Comparison of ENCODE assay signal across 13 mouse cellular contexts in the genomic region with DNA sequence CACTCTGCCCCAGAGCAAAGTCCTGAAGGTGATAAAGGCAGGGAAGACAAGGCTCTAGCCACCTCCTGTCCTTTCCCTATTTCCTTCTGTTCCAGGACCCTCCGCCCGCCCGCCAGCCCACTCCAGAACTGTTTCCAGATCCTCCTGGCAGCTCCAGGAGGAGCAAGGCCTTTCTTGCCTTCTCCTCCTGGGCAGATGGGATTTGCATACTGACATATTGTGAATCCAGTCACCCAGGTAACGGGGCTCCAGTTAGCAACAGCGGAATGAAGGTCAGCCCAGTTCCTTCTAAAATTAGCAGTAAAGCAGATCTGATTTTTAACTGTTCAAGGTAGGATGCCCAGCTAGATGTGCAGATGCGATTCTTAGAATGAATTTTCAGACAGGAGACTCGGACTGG.
DNase-seq lines count a peak whose midpoint lies in the region; ATAC-seq and TF ChIP-seq lines count a peak whose summit lies in the region.
"Had no signal": no experiment of that assay in that cellular context is flagged by ENCODE, and none has a peak within 500 bp of the region (broad histone marks: within the 10 kb centered on the region; RNA-seq: fewer than 3 reads in every experiment).

No protein-coding gene starts in this region.

- no peaks in the 10 kb centered on the region for H3K36me3 ChIP-seq in heart, embryonic 10.5 days
- no peaks in the 10 kb centered on the region for H3K36me3 ChIP-seq in heart, embryonic 12.5 days
- no peaks in the 10 kb centered on the region for H3K36me3 ChIP-seq in midbrain, postnatal 0 days (ENCODE audit: insufficient read depth, low read length)
- no peaks in the 10 kb centered on the region for H3K36me3 ChIP-seq in intestine, embryonic 16.5 days (ENCODE audit: control insufficient read depth, insufficient read depth, low read length)
- H3K36me3 ChIP-seq: forebrain, embryonic 12.5 days had no signal

- WGBS in heart, embryonic 10.5 days, result 75% methylated on average over 7 of the region's 7 CpGs
- 79% methylated on average over 7 of the region's 7 CpGs for WGBS in heart, embryonic 12.5 days
- WGBS in midbrain, postnatal 0 days, result 48% methylated on average over 7 of the region's 7 CpGs
- 77% methylated on average over 7 of the region's 7 CpGs for WGBS in intestine, embryonic 16.5 days

- DNase-seq in heart, embryonic 10.5 days (ENCODE audit: low spot score), result no peak
- peak; percentile 35 to 53 for DNase-seq in right cerebral cortex, adult 2 months (ENCODE audit: low spot score in 2 of 2)
- DNase-seq in right cerebral cortex, postnatal 25 days, result no peak
- peak; percentile 39 for DNase-seq in cerebellum, adult 8-10 months
- peak; percentile 60 for DNase-seq in midbrain, postnatal 0 days (ENCODE audit: low spot score)
- DNase-seq in ovary, postnatal 36 days (ENCODE audit: low spot score), result no peak
- DNase-seq: thymus, adult 18-20 months had no signal

- no peaks in the 10 kb centered on the region for H3K27me3 ChIP-seq in heart, embryonic 10.5 days (ENCODE audit: insufficient read depth, poor library complexity, severe bottlenecking)
- no peaks in the 10 kb centered on the region for H3K27me3 ChIP-seq in heart, embryonic 12.5 days (replicated peaks)
- no peaks in the 10 kb centered on the region for H3K27me3 ChIP-seq in midbrain, postnatal 0 days (ENCODE audit: insufficient read depth, low read length)
- no peaks in the 10 kb centered on the region for H3K27me3 ChIP-seq in intestine, embryonic 16.5 days (replicated peaks; ENCODE audit: control insufficient read depth, insufficient read depth, low read length)
- H3K27me3 ChIP-seq: forebrain, embryonic 12.5 days had no signal

- H3K9me3 ChIP-seq in heart, embryonic 10.5 days, result no peaks in the 10 kb centered on the region
- no peaks in the 10 kb centered on the region for H3K9me3 ChIP-seq in heart, embryonic 12.5 days (replicated peaks)
- no peaks in the 10 kb centered on the region for H3K9me3 ChIP-seq in midbrain, postnatal 0 days (ENCODE audit: low read length)
- no peaks in the 10 kb centered on the region for H3K9me3 ChIP-seq in intestine, embryonic 16.5 days (ENCODE audit: control insufficient read depth, low read length)
- H3K9me3 ChIP-seq: forebrain, embryonic 12.5 days; G1E had no signal

- H3K4me1 ChIP-seq in heart, embryonic 10.5 days, result peaks cover 27% of the 10 kb centered on the region
- H3K4me1 ChIP-seq in heart, embryonic 12.5 days (replicated peaks), result peaks cover 36% of the 10 kb centered on the region
- peaks cover 9% of the 10 kb centered on the region; the same call in 1 of the 2 replicates for H3K4me1 ChIP-seq in midbrain, postnatal 0 days (ENCODE audit: insufficient read depth, low read length)
- no peaks in the 10 kb centered on the region; the same call in 1 of the 2 replicates for H3K4me1 ChIP-seq in intestine, embryonic 16.5 days (ENCODE audit: control insufficient read depth, insufficient read depth, low read length)

- no peak overlapping the region for H3K9ac ChIP-seq in heart, embryonic 12.5 days
- no peak overlapping the region for H3K9ac ChIP-seq in midbrain, postnatal 0 days (replicated peaks; ENCODE audit: low read length, poor library complexity, severe bottlenecking)
- no peak overlapping the region for H3K9ac ChIP-seq in intestine, embryonic 16.5 days (ENCODE audit: low read depth, low read length)
- H3K9ac ChIP-seq: forebrain, embryonic 12.5 days had no signal

- H3K4me2 ChIP-seq in heart, embryonic 12.5 days, result no peak overlapping the region
- H3K4me2 ChIP-seq in midbrain, postnatal 0 days (ENCODE audit: low read depth, low read length, poor library complexity, severe bottlenecking), result no peak overlapping the region
- no peak overlapping the region for H3K4me2 ChIP-seq in intestine, embryonic 16.5 days (ENCODE audit: low read depth, low read length)
- H3K4me2 ChIP-seq: forebrain, embryonic 12.5 days; liver, embryonic 11.5 days had no signal

- H3K27ac ChIP-seq in heart, embryonic 10.5 days, result peak overlapping the region; percentile 47; the same call in 1 of the 2 replicates
- H3K27ac ChIP-seq in heart, embryonic 12.5 days (ENCODE audit: poor library complexity, severe bottlenecking), result no peak overlapping the region
- peak overlapping the region; percentile 55 for H3K27ac ChIP-seq in midbrain, postnatal 0 days (ENCODE audit: low read depth, low read length)
- no peak overlapping the region for H3K27ac ChIP-seq in intestine, embryonic 16.5 days (ENCODE audit: low read length)
- H3K27ac ChIP-seq: forebrain, embryonic 12.5 days; macrophage had no signal

- no peak overlapping the region for H3K4me3 ChIP-seq in heart, embryonic 10.5 days
- H3K4me3 ChIP-seq in heart, embryonic 12.5 days, result no peak overlapping the region
- H3K4me3 ChIP-seq in midbrain, postnatal 0 days (ENCODE audit: low read depth, low read length), result no peak overlapping the region
- no peak overlapping the region for H3K4me3 ChIP-seq in intestine, embryonic 16.5 days (ENCODE audit: low read length)
- H3K4me3 ChIP-seq: forebrain, embryonic 12.5 days had no signal

- no peak for TF ChIP-seq CTCF in midbrain, postnatal 0 days (IDR thresholded peaks at IDR 0.05)

- no peak for ATAC-seq in heart, embryonic 12.5 days (ENCODE audit: insufficient number of reproducible peaks, low FRiP score)
- no peak for ATAC-seq in midbrain, postnatal 0 days (ENCODE audit: low FRiP score)
- no peak for ATAC-seq in intestine, embryonic 16.5 days

Comparison
In these comparisons a context has a peak if more than half of its experiments do, and no peak if none do; other contexts are left out.
1. DNase-seq: peak in right cerebral cortex, adult 2 months (2 of 2), cerebellum, adult 8-10 months (single experiment) and midbrain, postnatal 0 days (single experiment); none in heart, embryonic 10.5 days (single experiment), right cerebral cortex, postnatal 25 days (single experiment) and ovary, postnatal 36 days (single experiment).
2. H3K27ac ChIP-seq: peak in heart, embryonic 10.5 days (single experiment) and midbrain, postnatal 0 days (single experiment); none in heart, embryonic 12.5 days (single experiment) and intestine, embryonic 16.5 days (single experiment).